Mouse (Mus musculus) neural tube, embryonic 12.5 days (tissue): ENCODE results near the gene Gucy2g. TPM values are rescaled to one million over a fixed set of nuclear protein-coding genes. Genes with fewer than 3 reads are reported as not detected.

Source experiments
- ATAC-seq: fragments of 200-750 bp; cut with Nextera tagmentation; 2 replicates; pipeline ENCODE4 v1.8.0; 2017; ENCODE audit warnings: low read depth, mild to moderate bottlenecking, moderate TSS enrichment, moderate library complexity; ENCODE audit not compliant: low FRiP score
- H3K27ac ChIP-seq: fragments of 300-500 bp; sonication (generic); 2 replicates; pipeline ENCODE4 v1.5.1; 2016
- H3K27me3 ChIP-seq: fragments of 300-500 bp; sonication (generic); replicated peaks from 2 replicates; pipeline ENCODE4 v1.6.1; 2016; ENCODE audit warnings: mild to moderate bottlenecking
- H3K36me3 ChIP-seq: fragments of 300-500 bp; sonication (generic); 2 replicates; pipeline ENCODE4 v1.6.1; 2016; ENCODE audit warnings: mild to moderate bottlenecking
- H3K4me1 ChIP-seq: fragments of 300-500 bp; sonication (generic); 2 replicates; pipeline ENCODE4 v1.6.1; 2016
- H3K4me2 ChIP-seq: fragments of 300-500 bp; sonication (generic); replicated peaks from 2 replicates; pipeline ENCODE4 v1.6.1; 2016; ENCODE audit warnings: mild to moderate bottlenecking
- H3K4me3 ChIP-seq: fragments of 300-500 bp; sonication (generic); 2 replicates; pipeline ENCODE4 v1.5.1; 2016
- H3K9ac ChIP-seq: fragments of 300-500 bp; sonication (generic); 2 replicates; pipeline ENCODE4 v1.6.1; 2016; ENCODE audit warnings: mild to moderate bottlenecking
- H3K9me3 ChIP-seq: fragments of 300-500 bp; sonication (generic); 2 replicates; pipeline ENCODE4 v1.6.1; 2016; ENCODE audit warnings: mild to moderate bottlenecking
- WGBS: fragments of 180-500 bp; shearing (Covaris S2); methylation state at CpG from one replicate; pipeline ENCODE4 v1.1.7; 2016; 5-methylcytosine and 5-hydroxymethylcytosine counted together
- polyA plus RNA-seq: library from polyadenylated mRNA; unstranded; fragments of >200 nt; fragmentation: Nextera tagmentation; extraction: Ambion mirVana; gene quantifications from 2 replicates; pipeline ENCODE4 v1.2.1, GENCODE M21; 2016

The Gucy2g gene
- polyA plus RNA-seq, 1 experiment from 2014 or later = not detected

GRCm38 (mm10) chr19:55258514-55258913 lies 17.5 kb upstream of the Gucy2g start:
- H3K9me3 ChIP-seq = no peaks in the 10 kb centered on the region
- WGBS = 92% methylated on average over 5 of the region's 5 CpGs
- no peak overlapping the region for H3K27ac ChIP-seq
- no peak overlapping the region for H3K4me2 ChIP-seq
- H3K9ac ChIP-seq = no peak overlapping the region
- no peak for ATAC-seq
- no peaks in the 10 kb centered on the region for H3K36me3 ChIP-seq
- no peak overlapping the region for H3K4me3 ChIP-seq
- H3K27me3 ChIP-seq = no peaks in the 10 kb centered on the region
- peaks cover 8% of the 10 kb centered on the region for H3K4me1 ChIP-seq

GRCm38 (mm10) chr19:55257656-55258375 lies 16.8 kb upstream of the Gucy2g start:
- no peak overlapping the region for H3K4me2 ChIP-seq
- H3K4me1 ChIP-seq = peaks cover 12% of the 10 kb centered on the region
- no peak overlapping the region for H3K4me3 ChIP-seq
- H3K9me3 ChIP-seq = no peaks in the 10 kb centered on the region
- H3K36me3 ChIP-seq = no peaks in the 10 kb centered on the region
- H3K9ac ChIP-seq = no peak overlapping the region
- 92% methylated on average over 5 of the region's 5 CpGs for WGBS
- H3K27ac ChIP-seq = no peak overlapping the region
- H3K27me3 ChIP-seq = no peaks in the 10 kb centered on the region
- no peak for ATAC-seq

DNA sequence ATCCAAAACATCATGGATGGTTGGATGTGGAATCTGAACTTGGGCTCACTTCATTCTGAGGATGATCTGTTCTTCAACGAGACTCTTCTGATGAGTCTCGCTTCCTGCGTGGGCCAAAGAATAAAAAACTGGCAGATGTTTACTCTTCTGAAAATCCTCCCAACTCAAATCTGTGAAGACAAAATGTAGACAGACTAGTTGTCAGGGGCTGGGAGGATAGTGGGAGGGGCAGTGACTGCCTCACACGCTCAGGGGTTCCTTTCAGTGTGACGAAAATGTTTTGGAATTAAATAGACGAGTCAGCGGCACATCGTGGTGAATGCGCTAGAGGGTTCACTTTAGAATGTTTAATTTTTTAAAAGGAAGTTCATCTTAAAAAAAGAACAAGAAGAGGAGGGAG lies 15.1 kb upstream of the Gucy2g start:
- H3K4me3 ChIP-seq = no peak overlapping the region
- H3K27me3 ChIP-seq = no peaks in the 10 kb centered on the region
- H3K36me3 ChIP-seq = no peaks in the 10 kb centered on the region
- no peak overlapping the region for H3K9ac ChIP-seq
- H3K9me3 ChIP-seq = no peaks in the 10 kb centered on the region
- ATAC-seq = no peak
- H3K4me1 ChIP-seq = peaks cover 12% of the 10 kb centered on the region
- no peak overlapping the region for H3K4me2 ChIP-seq
- H3K27ac ChIP-seq = no peak overlapping the region
- WGBS = 87% methylated on average over 9 of the region's 9 CpGs

DNA sequence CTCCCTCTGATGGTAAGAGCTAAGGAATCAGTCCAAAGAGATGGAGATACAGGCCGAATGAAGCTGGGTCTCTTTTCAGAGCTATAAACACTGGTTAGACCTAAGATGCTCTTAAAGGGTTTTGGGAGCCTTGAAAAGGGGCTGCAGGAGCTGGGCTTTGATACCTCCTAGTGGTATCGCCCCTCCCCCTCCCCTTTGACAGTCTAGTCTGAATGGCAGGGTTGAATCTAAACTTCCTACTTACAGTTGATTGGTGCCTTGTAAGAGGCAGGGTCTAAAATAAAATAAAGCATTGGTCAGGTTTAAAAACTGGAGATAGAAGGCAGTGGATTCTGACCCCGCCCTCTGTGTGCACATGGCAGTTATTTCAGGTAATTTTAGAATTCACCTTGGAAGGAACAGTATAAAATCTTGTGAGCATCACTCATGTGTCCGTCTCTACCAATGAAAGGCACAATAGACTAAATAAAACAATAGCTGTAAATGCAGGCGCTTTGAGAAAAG lies 13.5 kb upstream of the Gucy2g start:
- Histone ChIP-seq H3K4me1 (peaks cover 12% of the 10 kb centered on the region), H3K36me3 (no peaks in the 10 kb centered on the region), H3K27me3 (no peaks in the 10 kb centered on the region), H3K4me3 (peak overlapping the region; percentile 53), H3K9ac (peak overlapping the region; percentile 69), H3K4me2 (peak overlapping the region; percentile 96), H3K9me3 (no peaks in the 10 kb centered on the region), H3K27ac (no peak overlapping the region)
- 14% methylated on average over 5 of the region's 5 CpGs for WGBS
- ATAC-seq = peak; percentile 64; the same call in 1 of the 2 replicates

- H3K27ac ChIP-seq = peak overlapping the region; percentile 32; the same call in 1 of the 2 replicates
- peaks cover 12% of the 10 kb centered on the region for H3K4me1 ChIP-seq
- peak overlapping the region; percentile 69 for H3K9ac ChIP-seq
- WGBS = under 1% methylated on average over 32 of the region's 32 CpGs
- no peaks in the 10 kb centered on the region for H3K9me3 ChIP-seq
- peak overlapping the region; percentile 53 for H3K4me3 ChIP-seq
- ATAC-seq = peak; percentile 78
- H3K27me3 ChIP-seq = no peaks in the 10 kb centered on the region
- H3K4me2 ChIP-seq = peak overlapping the region; percentile 96
- no peaks in the 10 kb centered on the region for H3K36me3 ChIP-seq
Measured at GRCm38 (mm10) chr19:55253570-55254441, 12.8 kb upstream of the Gucy2g start.

- Histone ChIP-seq H3K27me3 (no peaks in the 10 kb centered on the region), H3K36me3 (no peaks in the 10 kb centered on the region), H3K9ac (peak overlapping the region; percentile 69), H3K4me1 (peaks cover 12% of the 10 kb centered on the region), H3K9me3 (no peaks in the 10 kb centered on the region), H3K4me2 (peak overlapping the region; percentile 96), H3K27ac (no peak overlapping the region), H3K4me3 (peak overlapping the region; percentile 53)
- 4% methylated on average over 9 of the region's 9 CpGs for WGBS
- ATAC-seq = peak; percentile 34; the same call in 1 of the 2 replicates
Measured at GRCm38 (mm10) chr19:55253239-55253569, 12.2 kb upstream of the Gucy2g start.

DNA sequence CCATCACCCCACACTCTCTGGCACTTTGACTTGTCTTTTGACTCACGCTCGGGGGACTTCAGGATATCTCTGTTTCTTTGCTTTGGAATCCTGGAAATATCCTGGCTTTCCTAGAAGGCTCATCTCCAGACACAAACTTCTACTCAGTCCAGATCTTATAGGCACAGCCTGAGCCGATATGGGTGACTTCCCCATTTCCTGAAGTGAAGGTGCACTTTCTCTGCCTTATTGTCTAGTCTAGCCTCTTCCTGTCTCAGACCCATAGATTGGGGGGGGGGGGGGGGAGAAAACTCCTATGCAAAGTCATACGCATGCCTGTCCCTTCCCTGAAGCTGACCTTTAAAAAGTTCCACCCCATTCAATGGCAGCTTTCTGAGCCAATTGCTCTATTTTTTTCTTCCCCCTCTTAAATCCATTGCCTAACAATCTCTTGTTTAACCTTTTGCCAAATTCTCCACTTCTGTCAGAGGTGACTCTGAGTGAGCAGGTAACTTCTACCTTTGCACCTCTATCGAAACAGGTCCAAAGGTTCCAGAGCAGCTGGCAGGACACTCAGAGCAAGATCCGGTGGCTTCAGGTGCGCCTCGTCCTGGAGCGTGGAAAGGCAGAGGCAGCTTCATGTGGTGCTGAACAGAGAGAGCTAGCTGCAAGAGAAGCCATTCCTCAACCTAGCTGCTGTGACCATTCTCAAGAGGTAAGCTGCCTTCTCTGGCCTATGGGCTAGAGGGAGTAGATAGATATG lies 10.5 kb upstream of the Gucy2g start, which contains the start of gene Acsl5:
Gene Acsl5 (plus strand): TSS at position 556 of the 742 bp plus-strand sequence.
- H3K27me3 ChIP-seq = no peaks in the 10 kb centered on the region
- H3K4me3 ChIP-seq = no peak within 1 kb of the TSS
- 95% methylated on average over 9 of the region's 9 CpGs for WGBS
- H3K9me3 ChIP-seq = no peaks in the 10 kb centered on the region
- ATAC-seq = no peak
- no peak within 1 kb of the TSS for H3K4me2 ChIP-seq
- no peaks in the 10 kb centered on the region for H3K36me3 ChIP-seq
- no peak within 1 kb of the TSS for H3K9ac ChIP-seq
- H3K27ac ChIP-seq = no peak within 1 kb of the TSS
- H3K4me1 ChIP-seq = peaks cover 12% of the 10 kb centered on the region

- Histone ChIP-seq H3K27ac (no peak overlapping the region), H3K9me3 (no peaks in the 10 kb centered on the region), H3K4me2 (no peak overlapping the region), H3K36me3 (no peaks in the 10 kb centered on the region), H3K27me3 (no peaks in the 10 kb centered on the region), H3K9ac (no peak overlapping the region), H3K4me3 (no peak overlapping the region), H3K4me1 (peaks cover 12% of the 10 kb centered on the region)
- 92% methylated on average over 5 of the region's 5 CpGs for whole genome bisulfite sequencing
- no peak for ATAC-seq
Measured at GRCm38 (mm10) chr19:55250451-55250850, 9.4 kb upstream of the Gucy2g start.

- H3K36me3 ChIP-seq = no peaks in the 10 kb centered on the region
Measured at GRCm38 (mm10) chr19:55247991-55248520, 7.0 kb upstream of the Gucy2g start.

GRCm38 (mm10) chr19:55247563-55247962 lies 6.5 kb upstream of the Gucy2g start:
- 88% methylated on average over 5 of the region's 5 CpGs for WGBS
- ATAC-seq = no peak
- no peak overlapping the region for H3K4me3 ChIP-seq

More at GRCm38 (mm10) chr19:55247991-55248520, 7.0 kb upstream of the Gucy2g start:
- ATAC-seq = no peak
- H3K4me3 ChIP-seq = no peak overlapping the region
- no peak overlapping the region for H3K27ac ChIP-seq
- H3K9ac ChIP-seq = no peak overlapping the region
- no peak overlapping the region for H3K4me2 ChIP-seq
- H3K9me3 ChIP-seq = no peaks in the 10 kb centered on the region
- 83% methylated on average over 9 of the region's 9 CpGs for WGBS
- peaks cover 2% of the 10 kb centered on the region; the same call in 1 of the 2 replicates for H3K4me1 ChIP-seq
- no peaks in the 10 kb centered on the region for H3K27me3 ChIP-seq

GRCm38 (mm10) chr19:55244791-55245231 lies 3.8 kb upstream of the Gucy2g start:
- Histone ChIP-seq H3K4me2 (no peak overlapping the region), H3K4me3 (no peak overlapping the region), H3K9ac (no peak overlapping the region), H3K27ac (no peak overlapping the region), H3K4me1 (no peaks in the 10 kb centered on the region), H3K9me3 (no peaks in the 10 kb centered on the region), H3K27me3 (no peaks in the 10 kb centered on the region), H3K36me3 (no peaks in the 10 kb centered on the region)
- 12% methylated on average over 7 of the region's 7 CpGs for WGBS
- ATAC-seq = no peak

More at GRCm38 (mm10) chr19:55247563-55247962, 6.5 kb upstream of the Gucy2g start:
- H3K36me3 ChIP-seq = no peaks in the 10 kb centered on the region
- no peaks in the 10 kb centered on the region for H3K9me3 ChIP-seq
- no peak overlapping the region for H3K4me2 ChIP-seq
- H3K27me3 ChIP-seq = no peaks in the 10 kb centered on the region
- H3K9ac ChIP-seq = no peak overlapping the region
- H3K27ac ChIP-seq = no peak overlapping the region
- H3K4me1 ChIP-seq = no peaks in the 10 kb centered on the region
